Mouse (Mus musculus): ENCODE measurements around the gene Pipox.

Gene Pipox

DNA sequence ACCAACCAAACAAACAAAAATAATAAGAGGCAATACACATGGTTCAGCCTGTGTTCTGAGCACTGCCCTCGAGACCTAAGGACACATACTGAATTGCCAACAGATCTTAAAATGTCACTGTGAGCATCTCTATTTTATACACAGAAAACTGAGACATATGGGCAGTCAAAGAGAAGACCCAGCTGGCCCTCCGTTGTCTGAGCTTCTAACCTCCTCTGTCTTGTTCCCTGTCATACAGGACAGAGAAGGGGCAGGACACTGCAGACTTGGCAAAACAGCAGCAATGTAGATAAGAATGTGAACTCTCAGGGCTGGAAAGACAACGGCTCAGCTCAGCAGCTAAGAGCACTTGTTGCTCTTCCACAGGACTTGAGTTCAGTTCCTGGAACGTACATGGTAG is 14.6 kb upstream of the Pipox start:
- in situ Hi-C loops (cut with MseI, MboI), result no loop called here

DNA sequence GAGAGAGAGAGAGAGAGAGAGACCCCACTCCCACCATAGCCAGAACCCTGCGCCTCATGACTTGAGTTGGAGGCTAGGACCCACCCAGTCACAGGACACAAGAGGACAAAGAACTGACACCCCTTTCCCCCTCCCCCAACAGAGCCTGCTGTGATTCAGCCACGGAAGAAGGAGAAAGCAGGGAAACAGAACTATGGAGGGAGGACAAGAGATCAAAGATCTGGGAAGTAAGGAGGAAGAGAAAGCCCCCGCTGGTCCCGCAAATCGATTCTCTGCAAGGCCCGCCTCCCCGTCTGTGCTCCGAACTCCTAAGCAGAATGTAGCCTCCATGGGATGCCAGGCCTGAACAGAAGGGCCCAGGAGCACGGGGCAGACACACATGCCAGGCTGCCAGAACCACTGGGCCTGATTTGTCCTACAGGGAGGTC is 12.9 kb upstream of the Pipox start:
- in situ Hi-C loops (cut with MseI, MboI), result no loop called here

DNA sequence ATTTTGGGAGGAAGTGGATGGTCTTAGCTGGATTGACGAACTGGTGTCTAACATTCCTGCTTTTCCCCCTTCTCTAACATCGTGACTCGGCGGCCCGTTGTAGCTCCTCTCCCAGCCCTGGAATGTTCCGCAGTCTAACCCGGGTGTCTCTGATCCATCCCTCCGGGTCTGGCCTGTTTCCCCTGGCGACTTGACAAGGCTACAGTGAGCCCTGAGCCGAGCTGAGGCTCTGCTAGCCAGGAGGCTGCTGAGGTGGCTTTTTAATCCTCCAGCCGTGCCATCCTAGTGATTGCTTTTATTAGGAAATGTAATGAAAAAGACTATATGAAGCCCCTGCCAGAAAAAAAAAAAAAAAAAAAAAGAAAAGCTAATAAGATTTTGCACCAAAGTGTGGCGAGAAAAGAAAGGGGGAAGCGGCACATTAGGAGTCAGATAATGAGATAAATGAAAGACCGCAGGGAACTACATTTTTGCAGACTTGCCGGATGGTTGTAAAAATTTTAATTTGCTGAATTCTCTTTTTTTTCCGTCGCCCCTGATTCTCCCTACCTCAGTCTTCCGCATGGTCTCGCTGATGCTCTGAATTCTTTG is 12.3 kb upstream of the Pipox start:
- in situ Hi-C loops (cut with MseI, MboI), result no loop called here

DNA sequence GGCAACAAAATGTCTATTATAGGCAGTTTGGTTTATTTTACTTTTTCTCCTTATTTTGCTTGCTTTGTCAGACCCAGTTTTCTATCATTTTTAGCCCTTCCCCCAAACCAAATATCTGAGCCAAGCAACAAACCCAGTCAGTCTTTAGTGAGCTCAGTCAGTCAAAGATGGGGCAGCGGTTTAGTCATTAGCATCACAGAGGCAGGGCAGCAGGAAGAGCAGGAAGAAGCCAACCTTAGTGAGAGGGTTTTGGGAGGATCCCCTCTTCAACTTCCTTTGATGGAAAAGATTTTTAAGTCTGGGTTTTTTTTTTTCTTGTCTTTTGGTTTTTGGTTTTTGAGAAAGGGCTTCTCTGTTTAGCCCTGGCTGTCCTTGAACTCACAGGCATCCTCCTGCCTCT is 10.8 kb upstream of the Pipox start:
- in situ Hi-C loops (cut with MseI, MboI), result no loop called here

DNA sequence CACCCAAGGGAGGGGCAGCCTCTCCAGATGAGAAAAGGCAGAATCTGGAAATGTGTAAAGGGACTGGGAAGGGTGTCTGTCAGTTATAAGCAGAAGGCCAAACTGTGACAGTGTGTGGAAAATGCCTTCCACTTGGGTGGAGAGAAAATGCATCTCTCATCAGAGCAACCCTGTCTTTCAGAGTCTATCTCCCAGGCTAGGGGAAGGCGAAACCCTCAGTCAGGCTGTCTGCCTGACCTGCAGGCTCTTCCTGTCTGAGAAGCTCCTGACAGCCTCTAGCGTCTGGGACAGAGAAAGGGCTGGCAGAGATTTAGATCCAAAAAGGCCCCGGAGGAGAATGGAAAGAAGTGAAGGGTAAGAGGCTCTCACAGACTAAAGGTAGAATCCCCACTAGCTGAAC is 9.9 kb upstream of the Pipox start:
- in situ Hi-C loops (cut with MseI, MboI), result no loop called here

DNA sequence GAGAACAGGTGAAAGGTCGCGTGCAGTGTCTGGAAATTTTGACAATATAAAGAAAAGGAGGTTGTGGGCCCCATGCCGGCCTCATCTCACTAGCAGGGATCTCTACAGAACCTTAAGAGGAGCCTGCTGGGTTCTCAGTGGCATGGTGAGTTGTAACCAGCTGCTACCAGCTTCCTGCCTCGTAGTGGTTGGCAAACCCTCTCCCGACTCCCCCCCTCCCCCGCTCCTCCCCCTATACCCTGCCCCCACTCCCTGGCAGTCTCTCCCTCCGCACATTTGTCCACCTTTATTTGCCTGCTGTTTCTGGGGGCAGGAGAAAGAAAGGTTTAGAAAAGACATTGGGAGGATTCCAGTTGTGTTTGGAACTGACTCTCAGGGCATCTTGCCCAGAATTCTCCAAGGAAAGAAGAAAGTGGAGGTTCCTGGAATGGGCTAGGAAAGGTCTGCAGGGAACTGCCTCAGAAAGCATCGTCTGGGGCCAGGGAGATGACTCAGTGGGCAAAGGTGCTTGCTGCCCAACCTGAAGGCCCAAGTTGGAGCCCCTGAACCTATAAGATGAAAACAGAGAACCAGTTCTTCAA is 8.0 kb upstream of the Pipox start:
- in situ Hi-C loops (cut with MseI, MboI), result no loop called here

DNA sequence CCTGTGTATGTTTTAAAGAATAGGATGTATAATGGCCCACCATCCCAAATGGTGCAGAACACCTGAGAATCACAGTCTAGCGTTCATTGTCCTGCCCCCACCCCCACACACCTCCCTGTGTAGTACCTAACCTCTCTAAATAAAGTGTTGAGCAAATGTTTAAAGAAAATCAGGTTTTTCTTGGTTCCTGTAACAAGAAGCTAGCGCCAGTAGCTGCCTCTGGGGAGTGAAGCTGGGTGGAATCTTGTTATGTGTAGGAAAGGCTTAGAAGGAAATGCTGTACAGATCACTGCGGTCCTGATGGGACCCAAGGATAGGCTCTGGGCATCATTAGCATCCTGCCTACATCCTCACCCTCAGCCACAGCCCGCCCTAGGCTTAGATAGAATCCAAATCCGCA is 7.5 kb upstream of the Pipox start:
- in situ Hi-C loops (cut with MseI, MboI), result no loop called here

DNA sequence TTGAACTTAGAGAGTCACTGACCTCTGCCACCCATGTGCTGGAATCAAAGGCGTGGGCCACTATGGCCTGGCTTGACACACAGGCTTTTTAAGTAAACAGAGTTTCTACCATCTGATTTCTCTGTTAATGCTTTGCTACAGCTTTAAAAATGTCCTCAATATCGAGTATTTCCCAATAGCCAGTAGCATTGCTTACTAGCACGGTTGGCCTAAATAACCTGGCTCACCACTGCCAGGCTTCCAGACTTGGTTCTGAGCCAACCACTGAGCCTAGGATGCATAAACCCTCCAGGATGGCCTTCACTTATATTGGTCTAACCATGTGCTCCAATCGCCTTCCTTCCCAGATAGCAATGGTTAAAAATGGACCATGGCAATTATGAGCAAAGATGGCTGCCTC is 6.8 kb upstream of the Pipox start:
- in situ Hi-C loops (cut with MseI, MboI), result no loop called here

DNA sequence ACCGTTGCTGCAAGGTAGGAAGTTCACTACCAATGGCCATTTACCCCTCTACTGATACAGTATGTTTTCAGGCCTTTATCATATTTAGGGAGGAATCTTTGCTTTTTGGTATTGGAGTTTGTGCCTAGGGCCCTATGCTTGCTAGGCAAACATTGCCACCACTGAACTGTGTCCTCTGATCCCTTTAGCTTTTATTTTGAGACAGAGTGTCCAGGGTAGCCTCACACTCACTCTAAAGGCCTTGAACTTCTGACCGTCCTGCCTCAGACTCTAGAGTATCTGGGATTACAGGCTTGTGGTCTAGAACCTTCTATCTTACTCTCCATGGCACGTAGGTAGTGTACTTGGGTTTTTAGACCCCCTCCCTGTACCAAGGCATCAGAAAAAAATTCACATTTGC is 6.3 kb upstream of the Pipox start:
- in situ Hi-C loops (cut with MseI, MboI), result no loop called here

DNA sequence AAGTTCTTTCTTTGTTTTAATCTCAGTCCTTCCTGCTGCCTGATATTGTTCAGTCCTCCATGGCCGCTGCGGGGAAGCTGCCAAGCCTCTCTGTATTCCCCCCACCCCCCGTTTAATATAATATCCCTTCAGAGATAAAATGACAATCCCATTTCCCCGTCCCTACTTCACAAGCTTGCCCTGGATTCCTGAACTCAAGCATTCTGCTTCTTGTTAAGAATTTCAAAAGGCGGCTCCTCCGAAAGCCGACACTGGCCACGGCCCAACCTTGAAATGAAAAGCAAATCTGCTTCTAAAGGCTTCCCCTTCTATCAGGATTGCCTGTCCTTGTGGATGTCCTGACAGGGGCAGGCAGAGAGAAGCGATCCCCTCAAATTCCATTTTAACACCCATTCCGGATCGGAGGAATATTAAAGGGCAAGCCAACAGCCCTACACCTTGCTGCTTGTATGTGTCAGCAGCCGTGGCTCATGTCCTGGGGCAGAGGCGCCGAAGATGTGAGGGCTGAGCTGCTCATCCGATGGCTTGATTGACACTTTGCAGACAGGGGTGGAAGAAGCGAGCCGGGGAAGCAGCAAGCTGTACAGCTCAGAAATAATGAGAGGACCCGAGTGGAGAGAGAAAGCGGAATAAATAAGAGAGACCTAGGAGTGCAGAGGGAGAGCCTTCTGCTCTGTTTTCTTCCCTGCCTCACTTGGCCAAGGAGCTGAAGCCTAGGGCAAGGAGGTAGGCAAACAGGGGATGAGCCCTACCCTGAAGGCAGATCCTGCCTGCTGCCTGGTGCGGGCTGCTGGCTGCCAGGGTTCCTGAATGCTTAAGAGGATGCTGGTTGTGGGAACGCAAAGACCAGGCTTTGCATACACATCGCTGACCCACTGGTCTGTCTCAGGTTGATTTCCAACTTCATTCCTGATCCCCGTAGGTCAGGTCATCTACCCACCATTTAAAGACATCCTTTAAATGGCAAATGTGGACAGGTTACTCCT is 3.2 kb upstream of the Pipox start:
- in situ Hi-C loops (cut with MseI, MboI), result no loop called here

DNA sequence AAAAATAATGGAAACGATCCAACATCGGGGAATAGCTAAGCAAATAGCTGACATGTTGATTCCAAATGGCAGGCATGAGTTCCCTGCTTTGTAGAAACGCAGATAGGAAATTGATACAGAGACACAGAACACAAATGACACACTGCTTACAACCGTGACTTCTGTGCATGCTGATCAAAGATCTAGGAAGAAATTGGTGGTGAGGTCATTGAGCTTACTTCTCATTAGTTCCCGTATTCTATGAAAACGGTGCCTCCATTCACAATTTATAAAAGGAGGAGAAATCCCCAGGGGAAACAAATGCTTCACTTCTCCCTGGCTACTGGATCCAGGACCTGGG is 2.6 kb upstream of the Pipox start:
- in situ Hi-C loops (cut with MseI, MboI), result no loop called here

DNA sequence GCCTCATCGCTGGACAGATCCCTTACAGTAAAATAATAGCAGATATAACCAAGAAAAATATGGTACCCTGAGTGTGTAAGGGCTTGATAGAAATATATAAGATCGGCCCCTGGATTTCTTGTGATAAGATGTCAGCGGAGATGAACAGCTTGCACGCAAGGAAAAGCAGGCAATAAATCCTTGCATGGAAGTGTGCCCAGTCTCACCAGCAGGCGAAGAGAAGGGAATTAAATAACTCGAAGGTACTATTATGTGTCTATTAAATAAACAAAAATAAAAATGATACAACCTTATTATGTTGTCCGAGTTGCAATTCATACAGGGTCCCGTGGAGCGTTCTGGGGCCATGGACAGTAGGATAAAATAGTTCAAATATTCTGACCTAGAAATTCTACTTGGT is 2.1 kb upstream of the Pipox start:
- in situ Hi-C loops (cut with MseI, MboI), result no loop called here

DNA sequence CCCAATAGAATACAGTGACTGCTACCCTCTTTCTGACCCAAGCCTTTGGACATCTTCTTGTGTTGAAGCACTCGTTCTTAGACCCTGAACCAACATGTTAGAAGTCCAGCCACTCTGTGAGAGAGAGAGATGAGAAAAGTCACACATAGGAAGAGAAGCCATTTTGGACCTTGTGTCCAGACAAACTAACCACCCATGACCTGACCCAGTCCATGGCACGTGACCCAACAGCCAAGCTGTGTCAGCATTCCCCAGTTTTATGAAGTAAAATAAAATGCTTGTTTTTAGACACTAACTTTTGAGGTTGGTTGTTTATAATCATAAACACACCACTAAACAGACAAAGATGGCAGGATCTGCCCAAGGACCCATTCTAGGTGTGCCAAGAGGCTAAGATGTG is 1.1 kb upstream of the Pipox start:
- in situ Hi-C loops (cut with MseI, MboI), result no loop called here

DNA sequence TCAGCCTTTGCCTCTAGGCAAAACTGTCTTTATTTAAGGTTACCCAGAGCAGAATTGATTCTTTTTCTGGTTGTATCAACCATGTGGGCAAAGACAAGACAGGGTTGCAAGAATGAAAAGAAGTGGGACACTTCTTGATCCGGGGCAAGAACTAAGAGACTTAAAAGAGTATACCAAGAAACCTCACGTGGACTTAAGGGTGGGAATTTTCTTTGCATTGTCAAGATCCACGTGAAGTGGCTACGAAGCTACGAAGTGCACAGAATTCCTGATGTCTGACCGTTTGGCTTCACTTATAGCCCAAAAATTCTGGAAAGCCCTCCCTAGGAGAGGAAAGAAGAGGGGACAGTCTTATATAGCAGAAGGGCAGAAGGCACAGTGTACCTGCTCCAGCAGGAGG is 613 bp downstream of the Pipox start:
- in situ Hi-C loops (cut with MseI, MboI), result no loop called here

DNA sequence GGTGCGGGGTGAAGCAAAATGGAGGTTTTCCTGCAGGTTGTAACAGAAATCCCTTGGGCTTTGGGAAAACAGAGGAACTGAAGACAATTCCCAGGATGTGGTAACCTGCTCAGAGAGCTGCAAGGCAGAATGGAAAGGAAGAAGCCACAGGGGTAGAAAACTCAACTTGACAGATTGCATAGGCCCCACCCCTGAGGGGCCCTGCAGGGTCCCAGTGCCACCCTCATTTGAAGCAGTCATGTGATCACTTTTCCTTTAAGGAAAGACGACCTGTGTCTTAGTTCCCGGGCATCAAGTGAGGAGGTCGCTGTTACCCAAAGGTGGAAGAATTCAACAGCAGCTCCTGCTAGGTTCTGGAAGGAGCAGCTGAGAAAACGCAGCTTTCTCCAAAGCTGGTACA is 1.0 kb downstream of the Pipox start:
- in situ Hi-C loops (cut with MseI, MboI), result no loop called here

DNA sequence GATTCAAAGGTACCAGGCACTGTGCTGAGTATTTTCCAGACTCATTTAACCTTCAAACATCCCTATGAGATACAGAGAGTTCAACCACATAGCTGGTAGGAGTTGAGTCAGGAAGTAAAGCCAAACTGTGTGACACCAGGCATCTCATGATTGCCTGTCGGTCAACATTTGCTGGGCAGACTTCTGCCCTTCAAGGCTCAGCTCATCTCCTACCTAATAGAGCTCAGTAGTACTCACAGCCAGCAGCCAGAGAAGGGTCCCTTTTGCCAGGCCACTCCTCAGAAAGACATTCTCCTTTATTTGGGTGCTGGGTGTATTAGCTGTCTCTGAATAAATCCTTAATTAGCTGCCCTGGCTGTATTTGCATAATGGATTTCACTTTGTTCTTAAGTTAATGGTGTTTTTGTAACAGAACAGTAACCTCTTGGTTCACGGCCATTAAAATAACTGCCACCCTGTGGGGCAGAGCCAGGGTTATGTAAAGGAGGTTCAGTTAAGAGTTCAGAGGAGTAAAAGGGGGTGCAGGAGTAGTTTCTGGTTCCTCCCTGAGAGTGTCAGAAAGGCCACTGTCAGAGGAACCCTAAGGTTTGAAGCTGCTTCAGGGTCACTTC is 3.1 kb downstream of the Pipox start:
- in situ Hi-C loops (cut with MseI, MboI), result no loop called here

DNA sequence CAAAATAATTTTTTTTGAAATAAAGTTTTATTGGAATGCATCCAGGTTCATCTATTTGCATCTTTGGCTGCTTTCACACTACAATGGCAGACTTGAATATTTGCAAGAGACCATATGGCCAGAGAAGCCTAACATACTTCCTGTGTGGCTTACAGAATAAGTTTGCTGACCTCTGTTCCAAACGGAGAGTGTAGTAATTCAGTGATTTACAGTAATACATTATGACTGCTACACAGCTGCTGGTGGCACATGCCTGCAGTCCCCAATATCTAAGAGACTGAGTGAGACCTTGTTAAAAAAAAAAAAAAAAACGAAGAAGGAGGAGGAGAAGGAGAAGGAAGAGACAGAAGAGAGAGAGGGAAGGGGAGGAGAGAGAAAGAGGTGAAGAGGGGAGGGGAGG is 4.4 kb downstream of the Pipox start:
- in situ Hi-C loops (cut with MseI, MboI), result no loop called here

DNA sequence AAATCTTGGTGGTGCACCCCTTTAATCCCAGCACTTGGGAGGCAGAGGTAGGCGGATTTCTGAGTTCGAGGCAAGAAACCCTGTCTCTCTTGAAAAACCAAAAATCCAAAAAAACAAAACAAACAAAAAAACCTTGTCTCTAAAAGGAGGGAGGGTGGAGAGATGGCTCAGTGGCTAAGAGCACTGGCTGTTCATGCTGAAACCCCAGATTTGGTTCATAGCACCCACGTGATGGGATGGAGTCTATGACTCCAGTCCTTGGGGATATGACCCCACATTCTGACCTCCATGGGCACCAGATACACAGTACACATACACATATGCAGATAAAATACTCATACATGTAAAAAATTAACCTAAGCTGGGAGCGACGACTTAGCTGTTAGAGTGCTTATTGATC is 5.0 kb downstream of the Pipox start:
- in situ Hi-C loops (cut with MseI, MboI), result no loop called here

DNA sequence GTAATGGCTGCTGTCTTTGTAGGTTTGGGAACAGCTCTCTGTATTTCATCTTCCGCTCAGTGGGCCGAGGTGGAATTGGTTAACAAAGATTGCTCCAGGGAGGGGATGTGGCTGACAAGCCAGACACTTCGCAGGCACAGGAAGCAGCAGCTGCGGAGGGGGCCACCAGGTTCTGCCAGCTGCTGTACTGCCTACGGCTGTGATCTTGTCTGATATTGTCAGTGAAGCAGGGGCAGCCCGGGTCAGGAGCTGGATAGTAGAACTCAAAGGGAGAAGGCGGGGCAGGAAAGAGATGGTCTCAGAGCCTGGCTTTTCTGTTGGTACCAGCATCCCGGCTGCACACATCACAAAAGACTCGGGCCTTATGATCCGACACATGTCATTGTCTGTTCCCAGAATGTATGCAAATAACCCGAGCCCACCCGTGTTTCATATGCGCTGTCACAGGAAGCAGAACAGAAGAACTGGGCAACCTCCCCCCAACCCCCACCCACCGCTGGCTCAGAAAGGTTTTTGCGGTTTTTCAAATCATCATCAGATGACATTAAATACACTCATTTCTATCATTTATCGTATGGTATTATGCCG is 6.4 kb downstream of the Pipox start:
- in situ Hi-C loops (cut with MseI, MboI), result no loop called here

DNA sequence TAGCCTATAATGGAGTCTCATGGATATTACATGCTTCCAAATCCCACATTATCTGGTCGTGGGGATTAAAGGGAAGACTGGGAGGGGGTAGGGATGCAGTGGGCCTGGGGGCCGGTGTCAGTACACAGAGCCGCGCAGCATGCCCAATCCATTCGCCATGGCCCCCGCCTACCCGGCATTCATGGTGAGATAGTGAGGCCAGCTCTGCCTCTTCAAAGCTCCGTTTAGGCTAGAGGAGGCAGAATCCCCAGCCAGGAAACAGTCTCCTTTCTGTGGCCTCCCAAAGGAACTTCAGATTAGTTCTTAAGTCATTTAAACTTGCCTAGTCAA is 8.7 kb downstream of the Pipox start:
- in situ Hi-C loops (cut with MseI, MboI), result no loop called here

DNA sequence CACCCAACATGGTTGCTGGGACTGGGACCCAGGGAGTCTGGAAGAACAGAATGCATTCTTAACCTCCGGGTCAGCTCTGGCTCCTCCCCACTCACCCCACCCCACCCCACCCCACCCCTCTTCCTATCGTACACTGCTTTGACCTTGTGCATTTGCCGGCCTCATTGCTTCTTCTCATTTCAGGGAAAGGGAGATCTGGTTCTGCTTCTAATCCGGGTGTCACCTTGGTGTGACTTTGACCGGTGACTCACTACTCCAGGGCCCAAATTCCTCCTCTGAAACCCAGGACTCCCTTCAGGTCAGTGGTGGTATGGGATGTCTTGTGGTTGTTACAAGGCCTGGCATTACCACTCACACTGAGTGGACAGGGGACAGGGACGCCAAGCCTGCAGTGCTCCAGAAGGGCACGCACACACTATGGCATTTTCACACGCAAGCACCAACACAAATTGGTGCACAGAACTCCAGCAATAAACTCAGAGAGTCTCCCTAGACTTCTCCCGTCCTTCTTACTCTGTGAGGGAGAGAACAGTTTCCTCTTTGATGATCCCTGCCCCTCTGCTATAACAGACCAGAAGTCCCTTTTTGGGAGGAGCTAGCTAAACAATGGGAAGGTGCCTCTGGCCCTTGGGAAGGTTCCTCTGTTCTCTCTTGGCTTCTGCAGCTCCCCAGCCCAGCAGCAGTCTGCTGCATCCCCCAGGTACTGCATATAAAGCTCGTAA is 9.2 kb downstream of the Pipox start:
- in situ Hi-C loops (cut with MseI, MboI), result no loop called here

DNA sequence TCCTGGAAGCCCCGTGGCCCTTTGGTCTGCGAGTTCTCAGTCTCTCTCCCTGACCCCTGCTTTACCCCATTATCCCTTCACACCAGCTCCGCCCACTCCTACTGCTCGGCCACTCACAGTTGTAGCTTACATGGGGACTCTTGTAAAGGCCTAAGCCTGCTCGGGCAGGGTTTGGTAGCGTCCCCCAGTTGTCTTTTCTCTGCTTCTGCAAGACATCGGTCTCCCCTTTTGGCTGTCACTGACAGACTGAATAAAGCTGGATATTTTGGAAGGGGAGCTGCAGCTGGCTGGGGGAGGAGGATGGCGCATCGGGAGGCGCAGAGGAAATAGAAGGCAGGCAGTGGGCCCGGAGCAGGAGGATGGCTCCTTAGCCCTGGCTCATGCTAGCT is 17.1 kb downstream of the Pipox start:
- in situ Hi-C loops (cut with MseI, MboI), result no loop called here
